Mouse (Mus musculus) thymus, adult 2 months (tissue): ENCODE data around the gene Defa30. TPM values are rescaled to one million over a fixed set of nuclear protein-coding genes. Genes with fewer than 3 reads are reported as not detected.
"Not testable (repeated sequence)": the region's sequence is repeated elsewhere in the genome, so short reads cannot be mapped to it uniquely, and the experiment has no call there.

Experiments used
- DNase-seq: peaks from one replicate; pipeline ENCODE4 v3.0.0; 2021
- H3K27ac ChIP-seq: fragments of 200-500 bp; 2 replicates; pipeline ENCODE4 v1.5.1; 2012; ENCODE audit warnings: low read length, control low read depth; ENCODE audit not compliant: control insufficient read depth, insufficient read depth
- H3K27me3 ChIP-seq: fragments of 200-500 bp; 2 replicates; pipeline ENCODE4 v1.6.1; 2012; ENCODE audit warnings: mild to moderate bottlenecking, low read length, moderate library complexity, mixed read lengths; ENCODE audit not compliant: control insufficient read depth, insufficient read depth
- H3K36me3 ChIP-seq: fragments of 200-500 bp; 2 replicates; pipeline ENCODE4 v1.6.1; 2012; ENCODE audit warnings: mild to moderate bottlenecking, low read length, moderate library complexity; ENCODE audit not compliant: control insufficient read depth, insufficient read depth
- H3K4me1 ChIP-seq: fragments of 200-500 bp; replicated peaks from 2 replicates; pipeline ENCODE4 v1.6.1; 2012; ENCODE audit warnings: low read length; ENCODE audit not compliant: control insufficient read depth, insufficient read depth
- H3K4me3 ChIP-seq: fragments of 200-500 bp; 2 replicates; pipeline ENCODE4 v1.5.1; 2012; ENCODE audit warnings: mild to moderate bottlenecking, low read length, control low read depth, moderate library complexity; ENCODE audit not compliant: control insufficient read depth, insufficient read depth
- CTCF ChIP-seq: fragments of 200-500 bp; IDR thresholded peaks from 2 replicates; pipeline ENCODE4 v1.5.1; 2012; ENCODE audit warnings: mild to moderate bottlenecking, control low read depth, low read length, moderate library complexity, borderline replicate concordance; ENCODE audit not compliant: control insufficient read depth, poor library complexity, insufficient read depth; ENCODE audit errors: extremely low read depth
- POLR2A ChIP-seq: fragments of 200-500 bp; IDR thresholded peaks from 2 replicates; pipeline ENCODE4 v1.6.1; 2012; ENCODE audit warnings: mild to moderate bottlenecking, low read length, control low read depth, moderate library complexity; ENCODE audit not compliant: control insufficient read depth, poor library complexity, insufficient read depth; ENCODE audit errors: extremely low read depth
- WGBS: fragments of 180-500 bp; shearing (Covaris S2); methylation state at CpG from one replicate; pipeline ENCODE4 v1.1.7; 2018; 5-methylcytosine and 5-hydroxymethylcytosine counted together
- polyA plus RNA-seq: library from polyadenylated mRNA; depleted of rRNA; stranded (reverse); fragments of >200 nt; gene quantifications from 2 replicates; pipeline ENCODE4 v1.2.3, GENCODE M21; 2012; rRNA removed

Gene Defa30
- polyA plus RNA-seq, result not detected in 2 replicates

GRCm38 (mm10) chr8:21134342-21134741 lies at the start of gene Defa30:
Defa30 (plus strand) TSS chr8:21134642.
- WGBS, result 58% methylated on average over 3 of the region's 3 CpGs
- not testable (repeated sequence) for H3K36me3 ChIP-seq, H3K27me3 ChIP-seq, H3K4me3 ChIP-seq, DNase-seq, H3K4me1 ChIP-seq, H3K27ac ChIP-seq

- H3K4me3 ChIP-seq, result no peak overlapping the region
- no peaks in the 10 kb centered on the region for H3K36me3 ChIP-seq
- H3K27ac ChIP-seq, result no peak overlapping the region
- H3K4me1 ChIP-seq, result no peaks in the 10 kb centered on the region
- H3K27me3 ChIP-seq, result no peaks in the 10 kb centered on the region
- WGBS, result 38% methylated on average over 4 of the region's 4 CpGs
- DNase-seq, result no peak
- TF ChIP-seq POLR2A (no peak), CTCF (no peak)
Measured at GRCm38 (mm10) chr8:21093106-21093505, 41.3 kb upstream of the Defa30 start.

- H3K36me3 ChIP-seq, H3K4me3 ChIP-seq, DNase-seq, H3K27ac ChIP-seq, H3K4me1 ChIP-seq, H3K27me3 ChIP-seq: not testable (repeated sequence)
- 86% methylated on average over 1 of the region's 2 CpGs for WGBS
Measured at GRCm38 (mm10) chr8:21095950-21096349, 38.5 kb upstream of the Defa30 start, which contains the start of gene Gm14851. Gm14851 (minus strand) TSS chr8:21096050.

GRCm38 (mm10) chr8:21161977-21162376 lies 27.5 kb downstream of the Defa30 start, which contains the start of gene Defa22:
Defa22 (plus strand) TSS chr8:21162277.
- not testable (repeated sequence) for H3K27me3 ChIP-seq, DNase-seq, H3K27ac ChIP-seq, H3K4me3 ChIP-seq, H3K4me1 ChIP-seq, H3K36me3 ChIP-seq
- WGBS, result no CpG with 5 or more reads among the region's 1 CpGs

Other genes starting within 250 kb of the Defa30 start
- not detected in 2 replicates for gene Defb33, start 242.0 kb upstream of the Defa30 start, polyA plus RNA-seq
- gene Gm15056, start 232.0 kb upstream of the Defa30 start, polyA plus RNA-seq, result 0.51 and 1.2 TPM in 2 replicates
- not detected in 2 replicates for gene Gm6040, start 212.6 kb upstream of the Defa30 start, polyA plus RNA-seq
- 1.3 TPM in 1 of 2 replicates, not detected in the other for gene AY761185, start 189.9 kb upstream of the Defa30 start, polyA plus RNA-seq
- not detected in 2 replicates for gene Defa21, start 109.1 kb upstream of the Defa30 start, polyA plus RNA-seq
- gene Defa23, start 79.6 kb upstream of the Defa30 start, polyA plus RNA-seq, result not detected in 2 replicates
- 0.58 TPM in 1 of 2 replicates, not detected in the other for gene Defa35, start 69.6 kb upstream of the Defa30 start, polyA plus RNA-seq
- not detected in 2 replicates for gene Defa25, start 50.2 kb upstream of the Defa30 start, polyA plus RNA-seq
- not detected in 2 replicates for gene Gm14851, start 38.6 kb upstream of the Defa30 start, polyA plus RNA-seq
- 0.39 TPM in 1 of 2 replicates, not detected in the other for gene Defa22, start 27.6 kb downstream of the Defa30 start, polyA plus RNA-seq
- gene Defa31, start 57.0 kb downstream of the Defa30 start, polyA plus RNA-seq, result not detected in 2 replicates
- not detected in 2 replicates for gene Gm15293, start 66.9 kb downstream of the Defa30 start, polyA plus RNA-seq
- gene Gm15292, start 115.1 kb downstream of the Defa30 start, polyA plus RNA-seq, result not detected in 2 replicates
- not detected in 2 replicates for gene Defa27, start 180.9 kb downstream of the Defa30 start, polyA plus RNA-seq
- gene Defa29, start 192.4 kb downstream of the Defa30 start, polyA plus RNA-seq, result 0.62 TPM in 1 of 2 replicates, not detected in the other
- not detected in 2 replicates for gene Defa2, start 243.9 kb downstream of the Defa30 start, polyA plus RNA-seq